Mouse (Mus musculus) mesoderm, embryonic 11.5 days (tissue): ENCODE measurements around the gene Mgat4a.

Experiments
- DNase-seq: peaks from one replicate; pipeline ENCODE4 v3.0.0-alpha.2; 2012; ENCODE audit warnings: low read depth, low spot score

Gene Mgat4a

DNA sequence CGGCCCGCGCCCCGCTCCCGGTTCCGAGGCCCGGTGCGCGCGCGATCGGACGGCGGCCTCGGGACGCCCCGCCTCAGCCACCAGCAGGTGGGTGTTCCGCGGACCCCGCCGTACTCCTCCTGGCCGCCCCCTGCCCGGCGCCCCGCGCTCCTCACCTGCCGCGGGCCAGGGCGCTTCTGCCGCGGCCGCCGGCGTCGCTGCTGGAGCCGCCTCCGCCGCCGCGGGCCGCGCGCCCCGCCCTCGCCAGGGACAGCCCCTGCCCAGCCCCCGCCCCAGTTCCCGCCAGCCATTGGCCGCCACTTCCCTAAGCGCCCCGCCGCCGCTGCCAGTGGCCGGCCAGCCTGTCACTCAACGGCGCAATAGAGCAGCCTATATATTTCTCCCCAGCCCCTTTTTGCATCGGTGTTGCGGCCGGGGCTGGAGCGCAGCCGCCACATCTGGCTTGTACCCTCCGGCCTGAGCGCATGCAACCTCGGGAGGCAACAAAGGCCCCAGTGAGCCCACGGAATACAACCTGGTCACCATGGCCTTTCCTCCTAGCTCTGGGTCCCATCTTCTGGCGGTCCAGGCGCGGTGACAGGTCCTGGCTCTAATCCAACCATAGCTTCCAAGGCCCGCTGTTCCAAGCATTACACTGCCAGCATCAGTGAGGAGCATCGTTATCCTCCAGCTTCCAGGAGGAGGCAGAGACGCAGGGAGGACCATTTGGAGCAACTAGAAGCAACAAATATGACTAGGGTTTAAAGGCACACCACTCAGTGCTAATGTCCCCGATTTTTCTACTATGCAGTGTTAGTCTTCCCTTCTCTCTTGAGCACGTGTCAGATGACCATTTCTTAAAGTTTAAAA lies at the start of gene Mgat4a:
Mgat4a (minus strand) TSS at position 207 of the 849 bp plus-strand sequence.
- peak; percentile 91 for DNase-seq

DNA sequence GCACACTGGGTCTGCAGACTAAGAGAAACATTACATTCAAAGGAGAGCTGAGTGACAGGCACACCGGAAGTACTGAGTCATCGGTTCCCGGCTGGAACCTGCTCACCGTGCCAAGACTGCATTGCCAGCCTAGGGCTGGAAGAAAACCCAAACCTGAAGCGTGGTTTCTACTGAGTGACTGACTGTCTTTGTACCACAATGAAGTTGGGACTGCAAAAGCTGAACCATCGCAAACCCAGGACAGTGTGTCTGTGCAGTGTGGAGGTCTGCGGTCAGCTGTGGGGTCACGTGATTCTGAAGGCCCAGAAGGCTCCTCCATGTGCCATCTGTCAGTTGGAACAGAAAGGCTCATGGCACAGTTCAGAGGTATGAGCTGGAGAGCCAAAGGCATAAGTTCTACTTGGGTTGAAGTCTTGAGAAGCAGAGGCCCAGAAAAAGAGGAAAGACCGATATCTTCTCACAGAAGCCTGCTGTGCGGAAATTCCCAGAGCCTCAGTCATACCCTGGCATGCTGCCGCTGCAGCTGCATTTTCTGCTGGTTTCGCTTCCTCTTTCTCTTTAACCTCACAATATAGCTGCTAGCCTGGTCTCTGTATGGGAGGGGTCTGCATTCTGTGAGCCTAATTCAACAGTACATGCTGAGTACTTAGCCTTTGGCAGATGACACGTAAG lies 45.1 kb upstream of the Mgat4a start:
- DNase-seq, result no peak

DNA sequence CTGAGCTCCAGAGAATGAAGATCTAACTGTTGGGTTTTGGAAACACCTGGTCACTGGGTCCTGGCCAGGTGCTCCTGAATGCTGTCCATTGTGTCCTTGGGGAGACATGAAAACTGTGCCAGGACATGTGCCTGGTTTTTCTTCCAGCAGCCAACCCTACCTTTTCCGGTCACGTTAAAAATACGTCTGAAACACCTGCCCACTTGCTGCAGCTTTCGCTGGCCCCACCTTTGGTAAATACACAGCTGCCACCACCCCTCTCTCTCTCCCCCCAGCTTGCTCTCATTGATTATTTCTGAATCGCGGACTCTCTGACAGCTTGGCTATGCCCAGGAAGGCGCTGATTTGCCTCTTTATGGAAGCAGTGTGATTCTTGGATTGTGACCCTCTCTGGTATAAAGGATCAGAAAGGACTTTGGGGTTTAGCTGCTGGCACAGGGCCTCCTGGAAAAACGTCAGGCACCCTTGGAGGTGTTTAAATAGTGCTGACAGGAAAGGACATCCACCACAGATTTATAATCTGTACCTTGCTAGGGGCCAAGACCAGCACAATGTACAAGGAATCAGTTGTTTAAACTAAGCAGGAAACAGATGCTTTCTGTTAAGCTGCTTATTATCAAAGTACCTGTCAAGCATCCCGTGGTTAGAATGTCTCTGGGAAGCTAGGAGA lies 43.1 kb upstream of the Mgat4a start:
- DNase-seq, result no peak

DNA sequence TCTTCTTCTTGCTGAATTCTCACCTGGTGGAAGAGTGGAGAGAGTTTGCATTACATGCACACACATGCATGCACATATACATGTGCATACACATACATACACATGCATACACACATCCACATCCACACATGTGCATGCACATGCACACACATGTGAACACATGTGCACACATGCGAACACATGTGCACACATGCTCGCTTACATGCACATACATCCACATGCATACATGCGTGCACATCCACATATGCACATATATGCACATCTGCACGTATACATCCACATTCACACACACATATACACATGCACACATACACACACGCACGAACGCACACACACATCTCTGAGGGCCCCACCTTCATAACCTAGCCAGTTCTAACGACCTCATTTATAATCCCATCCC lies 42.4 kb upstream of the Mgat4a start:
- DNase-seq, result no peak

DNA sequence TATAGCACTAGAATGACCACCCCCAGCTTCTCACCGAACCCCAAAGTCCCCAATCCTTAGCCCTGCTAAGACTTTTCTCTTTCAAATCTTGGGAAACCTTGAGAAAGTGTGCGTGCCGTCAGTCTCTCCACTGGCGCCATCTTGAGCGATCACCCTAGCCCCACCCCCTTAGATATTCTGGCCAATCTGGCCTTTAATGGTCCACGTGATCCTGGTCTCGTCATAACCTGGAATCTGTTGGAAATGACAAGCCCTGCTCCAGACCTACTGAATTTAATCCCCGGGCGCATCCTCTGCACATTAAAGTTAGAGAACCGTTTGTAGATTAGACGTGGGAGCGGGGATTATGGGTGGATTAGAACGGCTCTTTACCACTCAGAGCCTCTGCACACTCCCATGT lies 38.9 kb upstream of the Mgat4a start:
- no peak for DNase-seq

DNA sequence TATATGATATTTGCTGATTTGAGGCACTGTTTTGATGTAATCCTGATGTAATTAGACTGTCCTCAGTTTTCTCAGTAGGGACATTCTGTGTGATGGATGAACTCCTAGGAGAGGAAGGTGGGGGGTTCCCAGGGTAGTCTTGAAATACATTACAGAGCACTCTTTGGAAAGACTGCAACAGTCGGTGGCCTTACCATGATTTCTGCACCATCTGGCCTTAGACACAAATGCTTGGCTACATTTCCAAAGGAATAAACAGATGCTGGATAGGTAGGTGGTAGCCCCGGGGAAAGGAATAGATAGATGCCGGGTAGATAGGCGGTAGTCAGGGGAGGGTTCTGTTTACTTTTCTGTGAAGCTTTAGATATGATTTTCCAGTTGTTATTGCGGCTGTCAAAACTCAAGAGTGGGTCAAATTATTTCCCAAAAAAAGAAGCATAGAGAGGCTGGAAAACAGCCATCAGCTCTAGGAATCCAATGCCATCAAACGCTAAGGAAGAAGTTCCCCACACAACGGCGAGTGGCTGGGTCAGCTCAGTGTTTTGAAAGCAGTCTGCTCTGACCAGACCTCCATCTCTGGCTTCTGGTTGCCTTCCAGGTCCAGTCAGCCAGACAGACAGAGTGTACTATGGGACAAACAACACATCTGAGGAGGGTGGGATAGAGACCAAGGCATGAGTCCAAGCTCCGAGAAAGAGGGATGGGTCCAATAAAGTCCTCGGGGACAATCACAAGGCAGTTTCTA lies 31.9 kb upstream of the Mgat4a start:
- no peak for DNase-seq

DNA sequence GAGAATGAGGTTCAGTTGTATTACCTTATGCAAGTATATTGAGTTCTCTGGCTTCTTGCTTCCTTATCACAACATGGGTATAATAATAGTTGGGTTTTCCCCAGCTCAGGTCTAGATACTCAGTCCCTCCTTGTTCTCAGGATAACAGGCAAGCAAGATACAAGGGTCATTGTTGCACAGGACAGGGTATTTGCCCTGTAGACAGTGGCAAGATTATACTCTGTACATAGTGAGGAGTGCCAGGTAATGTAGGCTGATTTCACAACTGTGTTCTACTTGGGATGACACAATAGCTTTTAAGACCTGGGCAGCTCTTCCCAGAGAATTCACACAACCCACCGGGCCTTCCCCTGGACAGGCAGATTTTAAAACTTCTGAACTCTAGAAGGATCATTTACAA lies 27.6 kb upstream of the Mgat4a start:
- DNase-seq, result no peak

DNA sequence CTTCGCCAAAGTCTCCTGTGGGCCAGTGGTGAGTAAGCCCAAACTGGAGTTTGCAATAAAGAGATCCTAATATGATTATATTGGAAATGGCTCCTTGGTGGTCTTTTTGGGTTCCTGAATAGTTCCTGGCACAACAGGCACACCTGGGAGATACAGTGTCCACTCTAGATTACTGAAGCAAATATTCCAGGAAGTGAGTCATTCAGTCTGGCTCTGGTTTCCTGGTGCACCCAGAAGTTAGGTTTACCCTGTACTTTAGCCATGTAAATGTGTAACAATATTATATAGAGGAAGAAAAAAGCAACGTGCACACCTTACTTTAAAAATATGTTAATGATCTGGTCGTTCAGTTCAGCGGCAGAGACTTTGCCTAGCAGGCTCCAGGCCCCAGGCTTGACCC lies 25.9 kb upstream of the Mgat4a start:
- no peak for DNase-seq

DNA sequence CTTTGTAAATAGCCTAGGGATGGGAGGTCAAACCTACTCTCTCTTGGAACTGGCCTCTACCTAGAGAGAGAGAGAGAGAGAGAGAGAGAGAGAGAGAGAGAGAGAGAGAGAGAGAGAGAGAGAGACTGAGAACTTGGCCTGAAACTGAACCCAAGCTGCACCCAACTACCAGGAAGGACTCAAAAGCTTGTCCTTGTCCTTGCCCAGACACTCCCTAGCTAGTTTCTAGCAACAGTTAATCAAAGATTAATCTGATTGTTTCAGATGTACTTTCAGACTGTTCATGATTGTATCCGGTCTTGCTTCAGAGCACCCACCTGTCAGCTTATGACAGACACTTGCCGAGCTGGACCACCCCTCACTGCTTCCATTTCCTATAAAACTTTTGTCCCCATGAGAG lies 25.5 kb upstream of the Mgat4a start:
- DNase-seq, result no peak

DNA sequence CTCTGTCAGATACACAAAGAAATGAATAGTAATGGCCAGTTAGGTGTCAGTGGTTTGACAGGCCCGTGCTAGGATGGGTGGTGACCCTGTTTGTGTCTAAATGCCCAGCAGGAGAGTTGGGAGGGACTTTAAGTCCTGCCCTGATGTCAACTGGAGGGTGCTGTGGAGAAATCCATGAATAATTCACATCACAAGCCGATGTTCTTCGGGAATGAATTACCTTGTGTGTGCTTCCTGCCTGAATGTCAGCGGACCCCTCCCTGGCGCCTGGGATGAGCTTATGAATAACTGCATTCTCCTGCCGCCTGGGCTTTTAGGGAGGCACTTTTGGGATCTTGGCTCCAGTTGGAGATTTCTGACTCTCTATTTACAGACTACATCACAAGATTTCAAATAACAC lies 24.6 kb upstream of the Mgat4a start:
- DNase-seq, result no peak

DNA sequence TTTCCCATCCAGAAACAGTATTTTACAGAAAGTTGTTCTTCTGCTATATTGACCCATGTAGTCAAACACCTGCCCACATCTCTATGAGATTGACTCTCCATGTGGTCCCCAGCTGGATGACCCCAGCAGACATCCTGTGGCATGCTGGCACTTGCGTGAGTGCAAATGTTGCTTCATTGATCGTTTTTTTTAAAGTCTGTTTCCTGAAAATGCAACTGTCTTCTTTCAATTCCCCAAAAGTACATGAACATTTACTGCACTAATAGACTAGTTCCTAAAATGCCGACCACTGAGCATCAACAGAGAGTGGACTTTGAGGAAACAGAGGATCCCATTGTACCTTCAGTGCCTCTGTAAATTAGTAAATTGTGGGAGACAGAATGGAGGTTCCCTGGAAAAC lies 21.1 kb upstream of the Mgat4a start:
- no peak for DNase-seq

DNA sequence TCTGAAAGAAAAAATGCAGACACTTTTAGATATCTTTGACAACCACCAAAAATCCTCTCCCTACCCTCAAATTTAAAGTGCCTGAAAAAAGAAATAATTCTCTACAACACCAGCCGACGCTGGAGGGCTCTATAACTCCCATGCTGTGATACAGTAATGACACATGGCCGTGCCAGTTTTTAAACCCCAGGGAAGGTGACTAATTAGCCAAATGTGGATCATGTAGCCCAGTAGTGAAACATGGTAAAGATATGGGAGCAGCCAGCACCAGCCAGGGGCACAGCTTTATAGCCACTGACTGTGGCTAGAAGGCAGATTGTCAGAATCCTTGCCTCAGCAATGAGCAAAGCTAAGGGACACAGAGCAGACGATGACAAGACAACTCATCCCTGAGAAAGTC lies 19.5 kb upstream of the Mgat4a start:
- DNase-seq, result no peak

DNA sequence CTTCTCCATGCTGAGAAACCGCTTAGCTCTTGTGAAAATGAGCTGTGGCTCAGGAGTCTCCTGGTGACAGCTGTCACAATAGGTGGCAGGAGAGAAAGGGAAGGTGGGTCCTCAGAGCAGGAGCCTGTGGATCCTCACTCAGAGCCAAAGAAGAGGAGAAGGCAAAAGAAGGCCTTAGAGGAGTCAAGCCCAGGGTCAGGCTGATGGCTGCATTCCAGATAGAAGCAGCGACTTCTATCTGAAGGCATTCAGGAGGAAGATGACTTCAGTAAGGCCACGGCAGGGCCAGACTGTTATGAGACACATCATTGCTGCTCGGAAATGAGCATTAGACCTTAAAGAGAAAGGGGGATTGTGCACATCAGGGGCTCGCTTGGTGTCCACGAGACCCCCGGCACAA lies 11.2 kb upstream of the Mgat4a start:
- DNase-seq, result no peak

DNA sequence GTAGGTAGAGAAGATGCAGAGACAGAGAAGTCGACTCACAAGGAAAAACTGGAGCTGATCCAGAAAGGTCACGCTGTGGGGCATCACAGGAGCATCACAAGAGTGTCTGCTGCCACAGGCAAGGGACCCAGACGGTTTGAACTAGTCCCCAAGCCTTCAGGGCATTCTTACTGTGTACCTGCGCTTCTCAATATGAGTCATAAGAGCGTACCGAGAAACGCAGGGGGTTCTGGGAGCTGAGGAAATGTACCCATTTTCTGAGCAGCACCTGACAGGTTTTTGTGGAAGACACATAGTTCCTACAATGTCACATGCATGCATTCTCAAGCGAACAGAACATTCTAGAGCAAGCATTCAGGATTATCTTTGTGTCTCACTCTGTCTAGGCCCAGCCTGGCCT lies 8.7 kb upstream of the Mgat4a start:
- DNase-seq, result no peak

DNA sequence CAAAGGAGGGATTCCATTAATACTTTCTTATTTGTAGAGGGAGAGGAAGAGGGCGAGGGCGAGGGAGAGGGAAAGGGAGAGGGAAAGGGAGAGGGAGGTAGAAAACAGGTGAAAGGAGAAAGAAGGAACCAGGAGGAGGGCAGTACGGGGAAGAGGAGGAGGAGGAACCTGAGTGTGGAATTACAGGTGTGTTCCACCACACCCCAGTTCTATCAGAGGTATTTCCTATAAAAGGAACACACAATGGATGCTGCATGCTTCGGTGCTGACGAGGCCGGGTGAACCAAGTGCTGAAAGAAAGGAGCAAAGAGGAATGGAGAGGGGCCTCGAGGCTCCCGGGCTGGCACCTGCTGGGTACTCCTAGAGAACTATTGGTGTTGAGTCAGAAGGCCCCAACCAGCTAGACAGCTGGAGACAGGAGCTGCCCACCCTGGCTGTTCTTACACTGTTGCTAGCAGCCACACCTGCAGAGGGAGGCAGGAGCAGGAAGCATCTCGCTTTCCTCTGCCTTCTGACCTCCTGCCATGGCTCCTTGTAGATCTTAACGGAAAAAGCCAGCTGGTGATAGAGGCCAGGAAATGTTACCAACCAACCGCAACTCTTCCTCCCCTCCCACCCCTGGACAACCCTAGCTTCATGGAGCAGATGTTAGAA lies 5.7 kb upstream of the Mgat4a start:
- DNase-seq, result no peak

DNA sequence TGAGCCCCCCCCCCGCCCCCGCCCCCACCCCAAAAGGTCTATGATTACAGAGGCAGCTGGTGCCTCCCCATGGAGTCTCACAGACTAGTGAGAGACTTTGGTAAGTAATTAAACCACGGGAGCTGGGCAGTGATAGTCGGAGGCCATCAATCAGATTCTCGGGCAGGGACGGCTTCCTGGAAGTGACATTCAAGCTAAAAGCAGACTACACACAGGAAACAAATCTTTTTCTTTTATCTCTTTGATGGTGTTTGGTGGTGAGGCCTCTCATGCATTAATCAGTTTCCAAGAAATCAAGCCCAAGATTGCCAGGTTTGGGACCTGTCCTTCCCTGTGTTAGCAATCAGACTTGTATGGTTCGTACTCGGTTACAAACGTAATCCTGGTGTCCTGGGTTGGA lies 3.4 kb upstream of the Mgat4a start:
- DNase-seq, result peak; percentile 52

DNA sequence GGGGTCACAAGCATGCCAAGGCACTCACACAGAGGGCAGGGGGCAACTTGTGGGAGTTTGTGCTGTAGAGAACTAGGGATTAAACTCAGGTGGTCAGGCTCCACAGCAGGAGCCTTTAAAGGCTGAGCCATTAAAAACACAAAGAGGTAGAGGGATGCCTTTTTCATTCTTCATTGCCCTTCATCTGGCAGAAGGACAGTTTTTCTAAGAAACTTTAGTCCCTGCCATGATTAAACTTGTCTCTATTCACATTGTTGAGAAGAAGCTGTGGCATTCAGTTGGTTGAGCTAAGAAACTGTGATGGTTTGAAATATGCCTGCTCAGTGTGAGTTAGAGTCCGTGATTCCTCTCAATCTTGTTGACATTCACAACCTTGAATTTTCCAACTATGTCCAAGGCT lies 2.2 kb upstream of the Mgat4a start:
- no peak for DNase-seq

DNA sequence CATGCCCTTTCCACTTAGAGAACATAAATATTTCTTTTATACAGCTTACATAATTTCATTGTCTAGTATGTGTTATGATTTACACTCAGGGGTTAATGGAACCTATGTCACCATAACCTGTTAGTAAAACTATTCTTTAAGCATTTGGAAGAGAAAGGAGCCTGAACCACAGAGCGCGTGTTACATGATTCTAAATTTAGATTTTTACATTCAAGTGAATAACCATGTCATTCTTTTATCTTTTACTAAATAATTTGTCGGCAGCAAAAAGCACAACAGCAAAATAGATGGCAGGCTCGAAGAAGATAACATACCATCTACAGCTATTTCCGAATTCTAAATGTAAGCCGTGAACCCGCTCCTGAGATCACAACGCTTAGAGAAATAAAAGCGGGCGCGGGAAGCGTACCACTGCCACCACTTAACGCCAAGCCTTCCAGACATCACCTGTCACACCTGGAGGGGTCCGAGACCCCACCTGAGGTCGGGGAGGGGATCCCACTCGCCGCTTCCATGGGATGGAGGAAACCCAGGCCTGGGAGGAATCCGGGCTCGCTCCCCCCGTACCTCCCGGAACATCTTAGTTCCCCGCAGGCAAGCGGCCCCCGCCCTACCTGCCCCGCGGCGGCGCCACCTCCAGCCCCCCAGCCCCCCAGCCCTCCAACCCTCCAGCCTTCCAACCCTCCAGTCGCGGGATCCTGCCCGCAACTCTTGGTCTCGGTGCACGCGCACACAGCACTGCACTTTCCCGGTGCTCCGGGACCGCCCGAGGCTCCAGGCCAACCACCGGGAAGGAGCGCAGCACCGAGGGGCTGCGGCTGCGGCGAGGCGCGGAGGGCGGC lies 627 bp downstream of the Mgat4a start:
- no peak for DNase-seq

DNA sequence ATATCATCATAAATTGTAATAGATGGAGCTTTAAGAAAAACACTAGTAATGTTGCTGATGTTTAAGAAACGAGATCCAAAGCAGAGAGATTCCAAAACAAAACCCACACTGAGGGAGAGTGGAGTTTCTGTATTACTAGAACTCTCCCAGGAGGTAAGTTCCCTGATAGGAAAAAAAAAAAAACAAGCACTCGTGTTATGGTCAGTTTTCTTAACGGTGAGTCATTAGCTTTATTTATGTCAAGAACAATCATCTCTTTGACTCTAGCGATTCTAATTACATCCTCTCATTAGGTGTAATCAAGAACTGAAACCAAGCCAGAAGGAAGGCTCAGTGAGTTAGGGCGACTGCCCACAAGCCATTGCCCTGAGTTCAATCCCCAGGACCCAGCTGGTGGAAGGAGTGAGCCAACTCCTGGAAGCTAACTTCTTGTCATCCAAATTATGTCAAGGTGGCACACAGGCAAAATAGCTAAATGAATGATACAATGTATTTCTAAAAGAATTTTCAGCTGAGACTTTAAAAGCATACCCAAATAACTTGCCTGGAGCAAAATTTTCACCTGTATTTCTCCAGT lies 6.2 kb downstream of the Mgat4a start:
- no peak for DNase-seq

DNA sequence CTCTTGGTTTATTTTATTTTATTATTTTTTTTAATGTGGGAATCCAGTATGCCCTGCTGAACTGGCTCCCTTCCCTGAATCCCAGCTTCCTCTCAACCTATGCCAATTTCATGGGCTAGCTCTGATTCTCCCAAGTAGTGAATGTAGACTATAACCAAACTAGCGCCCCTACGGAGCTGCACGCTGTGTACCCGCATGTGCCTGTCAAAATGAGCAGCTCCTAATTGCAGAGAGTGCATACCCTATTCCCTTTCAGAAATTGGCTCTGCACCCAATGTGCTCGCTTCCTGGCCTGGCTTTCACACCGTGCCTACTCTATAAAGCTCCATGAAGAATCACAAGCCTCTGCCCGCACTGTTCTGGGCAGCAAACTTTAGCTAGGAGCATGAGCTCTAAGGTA lies 7.6 kb downstream of the Mgat4a start:
- no peak for DNase-seq
